Mouse (Mus musculus) layer of hippocampus, adult 11-12 months (tissue): Measurements from ENCODE around the gene Grik3.

Experiments used
- DNase-seq: peaks from one replicate; pipeline ENCODE4 v3.0.0; 2022; ENCODE audit warnings: low spot score

Gene Grik3

GRCm38 (mm10) chr4:125545768-125546220 lies 55.3 kb downstream of the Grik3 start:
- no peak for DNase-seq

GRCm38 (mm10) chr4:125548190-125548589 lies 57.7 kb downstream of the Grik3 start:
- DNase-seq = no peak

- no peak for DNase-seq
Measured at GRCm38 (mm10) chr4:125553754-125554153, 63.3 kb downstream of the Grik3 start.

- DNase-seq = no peak
Measured at GRCm38 (mm10) chr4:125556405-125557308, 66.2 kb downstream of the Grik3 start.

GRCm38 (mm10) chr4:125559564-125559963 lies 69.1 kb downstream of the Grik3 start:
- DNase-seq = no peak

- DNase-seq = no peak
Measured at GRCm38 (mm10) chr4:125560806-125561205, 70.3 kb downstream of the Grik3 start.

GRCm38 (mm10) chr4:125563579-125563978 lies 73.1 kb downstream of the Grik3 start:
- DNase-seq = no peak

- no peak for DNase-seq
Measured at GRCm38 (mm10) chr4:125564008-125564710, 73.7 kb downstream of the Grik3 start.

- no peak for DNase-seq
Measured at GRCm38 (mm10) chr4:125565711-125566439, 75.4 kb downstream of the Grik3 start.

GRCm38 (mm10) chr4:125568210-125568609 lies 77.7 kb downstream of the Grik3 start:
- DNase-seq = no peak

GRCm38 (mm10) chr4:125571651-125572311 lies 81.3 kb downstream of the Grik3 start:
- DNase-seq = no peak

GRCm38 (mm10) chr4:125572312-125572663 lies 81.8 kb downstream of the Grik3 start:
- no peak for DNase-seq

GRCm38 (mm10) chr4:125573000-125573399 lies 82.5 kb downstream of the Grik3 start:
- no peak for DNase-seq

- no peak for DNase-seq
Measured at GRCm38 (mm10) chr4:125573951-125574675, 83.6 kb downstream of the Grik3 start.

- DNase-seq = no peak
Measured at GRCm38 (mm10) chr4:125580336-125580735, 89.8 kb downstream of the Grik3 start.

GRCm38 (mm10) chr4:125583272-125583671 lies 92.8 kb downstream of the Grik3 start:
- DNase-seq = no peak

- DNase-seq = no peak
Measured at GRCm38 (mm10) chr4:125583935-125584334, 93.4 kb downstream of the Grik3 start.

GRCm38 (mm10) chr4:125584676-125585075 lies 94.2 kb downstream of the Grik3 start:
- DNase-seq = no peak

GRCm38 (mm10) chr4:125587577-125587976 lies 97.1 kb downstream of the Grik3 start:
- DNase-seq = no peak

GRCm38 (mm10) chr4:125590241-125590919 lies 99.9 kb downstream of the Grik3 start:
- no peak for DNase-seq

- DNase-seq = no peak
Measured at GRCm38 (mm10) chr4:125592663-125593062, 102.2 kb downstream of the Grik3 start.
